Mouse (Mus musculus) thymus, postnatal 36 days (tissue): Measurements from ENCODE around the gene Utp18.

ENCODE experiments used
- DNase-seq, 2 experiments: peaks; one replicate each; pipeline ENCODE4 v3.0.0; 2022; ENCODE audit warnings: mixed read lengths in 2 of 2

The Utp18 gene

DNA sequence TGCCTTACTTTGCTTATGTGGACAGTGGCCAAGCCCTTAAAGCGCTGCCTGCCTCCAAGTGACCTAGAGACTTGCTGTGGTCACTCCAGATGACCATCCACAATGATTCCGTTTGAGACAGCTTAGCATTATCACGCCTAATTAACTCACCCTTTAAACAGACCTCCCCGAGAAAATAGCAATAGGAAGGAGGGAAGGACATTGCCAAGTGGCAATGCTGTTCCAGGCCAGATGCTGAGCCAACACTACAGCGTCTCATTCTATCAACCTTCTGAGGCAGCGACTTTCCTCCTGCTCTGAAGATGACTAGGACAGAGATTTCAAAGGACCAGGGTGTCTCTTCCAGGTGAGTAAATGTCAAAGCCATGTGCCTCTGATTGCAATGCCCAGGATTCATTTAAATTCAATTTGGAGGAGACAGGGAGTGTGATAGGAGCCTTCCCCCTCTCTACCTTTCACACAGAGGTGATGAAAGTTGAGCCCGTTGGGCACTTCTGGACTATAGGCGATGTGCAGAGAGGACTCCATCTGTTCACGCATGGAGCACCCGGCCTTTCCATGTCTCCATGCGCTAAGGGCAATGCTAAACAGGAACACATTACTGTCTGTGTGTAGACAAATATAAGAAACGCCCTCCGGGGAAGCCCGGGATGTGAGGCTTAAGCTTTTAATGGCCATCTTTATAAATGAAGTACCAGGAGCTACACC, 56.8 kb downstream of the Utp18 start:
- no peak for DNase-seq

DNA sequence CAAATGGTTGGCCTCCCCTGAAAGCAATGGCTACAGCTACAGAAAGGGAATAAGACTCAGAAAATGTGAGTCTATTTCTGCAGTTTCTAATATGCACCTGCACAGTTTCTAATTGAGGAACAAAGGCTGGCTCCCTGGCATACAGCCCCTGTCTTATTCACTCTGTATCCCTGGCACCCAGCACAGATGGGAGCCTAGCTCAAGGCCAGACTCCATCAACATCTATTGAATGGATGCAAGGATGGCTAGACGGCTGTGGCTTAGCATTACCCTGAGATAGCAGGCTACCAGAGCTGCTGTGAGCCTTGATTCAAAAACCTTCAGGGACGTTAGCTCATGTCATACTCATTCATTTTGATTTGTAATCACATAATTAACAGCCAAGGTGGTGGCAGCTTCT, 63.3 kb downstream of the Utp18 start:
- no peak for DNase-seq

DNA sequence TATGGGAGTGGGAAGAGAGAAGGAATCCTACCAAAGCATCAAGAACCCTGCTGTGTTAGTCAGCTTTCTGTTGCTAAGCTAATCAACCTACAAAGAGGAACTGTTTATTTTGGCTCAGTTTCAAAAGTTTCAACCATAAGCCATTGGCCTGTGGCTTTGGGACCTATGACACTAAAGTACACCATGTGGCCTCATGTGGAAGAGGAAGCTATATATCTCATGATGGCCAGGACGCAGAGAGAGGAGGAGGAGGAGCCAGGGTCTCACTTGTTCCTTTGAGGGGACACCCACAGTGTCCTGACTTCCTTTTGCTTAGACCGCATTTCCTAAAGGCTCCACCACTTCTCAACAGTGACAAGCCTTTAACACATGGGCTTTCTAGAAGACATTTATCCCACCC, 64.0 kb downstream of the Utp18 start:
- DNase-seq: no peak

DNA sequence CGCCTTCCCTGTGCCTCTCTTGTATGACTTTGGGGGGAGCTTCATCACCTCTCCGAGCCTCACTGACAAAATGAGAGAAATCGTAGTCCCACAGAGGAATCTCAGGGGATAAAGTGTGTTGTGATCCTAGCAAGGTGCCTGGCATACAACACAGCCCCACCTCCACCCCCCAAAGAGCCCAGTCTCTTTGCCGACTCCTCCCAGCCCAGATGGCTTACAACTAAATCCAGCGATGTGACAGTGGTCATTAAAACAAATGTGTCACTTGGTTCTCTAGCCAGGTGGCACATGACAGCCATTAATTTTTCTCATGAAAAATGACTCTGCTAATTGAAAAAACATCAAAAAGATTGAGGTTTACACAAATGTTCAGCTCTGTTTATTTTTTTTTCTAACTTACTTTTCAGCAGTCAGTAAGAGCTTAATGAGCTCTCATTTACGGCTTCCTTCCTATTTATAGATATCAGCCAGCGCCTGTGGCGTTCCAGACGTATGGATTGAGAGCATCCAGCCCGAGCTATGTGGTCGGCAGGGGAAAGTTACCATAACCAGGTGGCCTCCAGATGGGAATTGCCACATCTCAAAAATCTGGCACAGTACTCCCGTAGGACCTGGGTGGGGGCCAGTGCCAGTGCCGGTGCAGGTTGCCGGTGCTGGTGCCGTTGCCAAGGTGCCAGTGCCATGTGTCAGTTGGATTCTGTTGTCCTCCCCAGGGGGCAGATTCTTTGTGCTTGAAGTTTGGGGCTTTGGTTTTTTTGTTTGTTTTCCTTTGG, 67.4 kb downstream of the Utp18 start:
- no peak for DNase-seq

DNA sequence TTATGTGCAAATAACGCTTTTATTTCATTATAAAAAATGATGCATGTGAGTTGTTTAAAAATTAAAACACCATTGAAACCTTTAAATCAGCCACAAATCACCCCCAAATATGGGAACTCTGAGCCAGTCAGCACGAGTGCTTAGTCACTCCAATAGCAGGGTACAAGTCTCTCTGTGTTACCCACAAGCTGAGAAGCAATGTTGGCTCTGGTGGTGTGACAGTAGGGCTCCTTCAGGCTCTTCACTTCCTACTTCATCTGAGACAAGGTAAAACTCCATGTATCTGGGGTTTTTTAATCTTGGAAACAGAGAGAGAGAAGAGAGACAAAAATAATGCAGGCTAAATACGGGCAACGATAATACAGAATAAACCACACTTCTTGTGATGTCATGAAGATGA, 72.6 kb downstream of the Utp18 start:
- DNase-seq: no peak

DNA sequence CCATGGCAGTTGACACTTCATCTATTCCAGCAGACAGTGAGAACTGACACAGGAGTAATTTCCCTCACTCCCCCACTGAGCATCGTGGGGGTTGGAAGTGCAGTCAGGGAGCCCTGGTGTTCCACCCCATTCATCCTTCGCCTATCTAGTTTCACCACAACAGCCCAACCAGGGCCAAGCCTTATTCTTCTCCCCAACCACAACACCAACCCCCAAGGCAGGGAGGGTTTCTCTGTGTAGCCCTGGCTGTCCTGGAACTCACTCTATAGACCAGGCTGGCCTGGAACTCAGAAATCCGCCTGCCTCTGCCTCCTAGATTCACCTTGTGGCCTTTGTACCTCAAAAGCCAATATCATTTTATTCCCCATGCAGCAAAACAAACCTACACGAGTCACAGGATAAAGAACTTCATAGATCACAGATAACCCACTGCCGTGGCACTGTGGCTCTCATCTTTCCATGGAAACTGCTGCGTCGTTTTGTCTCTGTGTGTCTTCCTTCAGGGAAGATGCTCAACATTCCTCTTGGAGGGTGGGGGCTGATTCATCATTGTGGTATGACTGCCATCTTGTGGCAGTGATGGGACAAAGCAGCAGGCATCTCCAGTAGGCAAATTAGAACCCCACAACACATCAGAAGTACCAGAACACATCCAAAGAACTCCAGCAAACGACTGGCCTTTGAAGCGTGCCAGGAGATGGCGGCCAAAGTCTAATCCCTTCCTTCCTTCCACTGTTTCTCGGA, 73.3 kb downstream of the Utp18 start:
- no peak for DNase-seq
